Mouse (Mus musculus) midbrain, embryonic 12.5 days (tissue): ENCODE measurements around the gene Fuz. TPM values are rescaled to one million over a fixed set of nuclear protein-coding genes. Genes with fewer than 3 reads are reported as not detected.

ENCODE experiments used
- ATAC-seq: fragments of 200-750 bp; cut with Nextera tagmentation; 2 replicates; pipeline ENCODE4 v1.8.0; 2017; ENCODE audit warnings: low read depth, moderate TSS enrichment, moderate library complexity; ENCODE audit not compliant: low FRiP score
- H3K27ac ChIP-seq: fragments of 300-500 bp; sonication (generic); replicated peaks from 2 replicates; pipeline ENCODE4 v1.5.1; 2016; ENCODE audit warnings: mild to moderate bottlenecking
- H3K27me3 ChIP-seq: fragments of 300-500 bp; sonication (generic); 2 replicates; pipeline ENCODE4 v1.6.1; 2016; ENCODE audit warnings: mild to moderate bottlenecking
- H3K36me3 ChIP-seq: fragments of 300-500 bp; sonication (generic); 2 replicates; pipeline ENCODE4 v1.6.1; 2016
- H3K4me1 ChIP-seq: fragments of 300-500 bp; sonication (generic); 2 replicates; pipeline ENCODE4 v1.6.1; 2016
- H3K4me2 ChIP-seq: fragments of 300-500 bp; sonication (generic); replicated peaks from 2 replicates; pipeline ENCODE4 v1.6.1; 2016; ENCODE audit warnings: mild to moderate bottlenecking, moderate library complexity
- H3K4me3 ChIP-seq: fragments of 300-500 bp; sonication (generic); 2 replicates; pipeline ENCODE4 v1.5.1; 2016; ENCODE audit warnings: mild to moderate bottlenecking
- H3K9ac ChIP-seq: fragments of 300-500 bp; sonication (generic); replicated peaks from 2 replicates; pipeline ENCODE4 v1.6.1; 2016; ENCODE audit warnings: mild to moderate bottlenecking, moderate library complexity
- H3K9me3 ChIP-seq: fragments of 300-500 bp; sonication (generic); 2 replicates; pipeline ENCODE4 v1.6.1; 2016; ENCODE audit warnings: mild to moderate bottlenecking
- WGBS: fragments of 180-500 bp; shearing (Covaris S2); methylation state at CpG from one replicate; pipeline ENCODE4 v1.1.7; 2016; 5-methylcytosine and 5-hydroxymethylcytosine counted together
- polyA plus RNA-seq: library from polyadenylated mRNA; unstranded; fragments of >200 nt; fragmentation: Nextera tagmentation; extraction: Ambion mirVana; gene quantifications from 2 replicates; pipeline ENCODE4 v1.2.1, GENCODE M21; 2016

Fuz gene
- polyA plus RNA-seq, 1 experiment from 2014 or later: 25.8 TPM

DNA sequence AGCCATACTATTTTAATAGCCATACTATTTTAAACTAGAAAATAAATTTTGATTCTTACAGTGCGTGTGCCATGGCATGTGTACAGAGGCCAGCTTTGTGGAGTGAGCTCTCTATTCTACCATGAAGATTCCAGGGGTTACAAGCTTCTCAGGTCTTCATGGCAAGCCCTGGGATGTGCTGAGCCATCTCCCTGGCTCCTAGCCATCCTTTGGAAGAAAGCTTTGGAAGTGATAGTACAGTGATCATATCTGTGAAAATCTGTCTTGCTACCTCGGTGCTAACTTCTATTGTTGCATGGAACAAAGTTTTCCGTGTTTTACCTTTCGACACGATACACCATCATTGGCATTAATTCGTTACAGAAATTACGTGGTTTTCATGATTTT, 680 bp upstream of the Fuz start:
- 34% methylated on average over 7 of the region's 7 CpGs for WGBS
- H3K36me3 ChIP-seq: peaks cover 24% of the 10 kb centered on the region
- 0 out of 2 replicates have a peak overlapping the region, but pooled peaks have one; percentile 28 for H3K9ac ChIP-seq
- H3K4me1 ChIP-seq: peaks cover 66% of the 10 kb centered on the region
- peak overlapping the region; percentile 84 for H3K4me2 ChIP-seq
- H3K9me3 ChIP-seq: no peaks in the 10 kb centered on the region
- H3K27ac ChIP-seq: peak overlapping the region; percentile 95
- H3K27me3 ChIP-seq: no peaks in the 10 kb centered on the region
- peak overlapping the region; percentile 66 for H3K4me3 ChIP-seq
- no peak for ATAC-seq

DNA sequence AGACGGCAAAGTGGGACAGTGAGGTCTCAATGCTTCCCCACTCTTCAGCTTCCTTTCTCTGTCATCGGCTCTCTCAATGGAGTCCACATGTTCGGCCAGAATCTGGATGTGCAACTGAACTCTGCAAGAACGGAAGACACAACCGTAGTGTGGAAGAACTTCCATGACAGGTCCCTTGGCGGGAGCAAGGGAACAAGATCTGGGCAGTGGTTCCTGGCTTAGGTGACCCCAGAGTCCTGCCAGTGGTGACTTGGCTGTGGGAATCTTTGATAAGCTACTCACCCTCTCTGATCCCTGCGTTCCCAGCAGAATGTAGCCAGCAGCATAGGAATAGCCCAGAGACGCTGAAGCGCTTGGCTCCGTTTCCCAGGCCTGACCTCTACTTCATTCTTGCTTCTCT, 620 bp downstream of the Fuz start:
- no peaks in the 10 kb centered on the region for H3K27me3 ChIP-seq
- H3K27ac ChIP-seq: peak overlapping the region; percentile 95
- H3K9ac ChIP-seq: peak overlapping the region; percentile 79
- WGBS: 29% methylated on average over 10 of the region's 10 CpGs
- peak overlapping the region; percentile 66 for H3K4me3 ChIP-seq
- ATAC-seq: no peak
- H3K4me1 ChIP-seq: peaks cover 64% of the 10 kb centered on the region
- no peaks in the 10 kb centered on the region for H3K9me3 ChIP-seq
- peak overlapping the region; percentile 84 for H3K4me2 ChIP-seq
- peaks cover 24% of the 10 kb centered on the region for H3K36me3 ChIP-seq

DNA sequence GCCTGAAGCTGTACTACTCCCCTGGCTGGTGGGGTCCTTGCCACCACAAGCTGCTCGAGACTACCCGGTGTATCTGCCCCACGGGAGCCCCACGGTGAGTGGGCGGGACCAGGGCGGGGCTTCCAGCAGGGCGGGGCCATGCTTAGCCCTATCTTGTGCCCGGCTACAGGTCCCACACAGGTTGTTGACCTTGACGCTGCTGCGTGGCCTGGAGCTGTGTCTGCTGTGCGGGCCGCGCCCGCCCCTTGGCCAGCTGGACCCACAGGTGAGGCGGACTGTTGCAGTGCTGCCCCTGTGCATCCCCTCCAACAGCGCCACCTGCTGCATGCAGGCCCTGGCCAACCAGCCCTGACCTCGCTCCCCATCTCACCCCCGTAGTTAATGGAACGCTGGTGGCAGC, 2.7 kb downstream of the Fuz start:
- Histone ChIP-seq H3K4me3 (0 out of 2 replicates have a peak overlapping the region, but pooled peaks have one; percentile 4), H3K9me3 (no peaks in the 10 kb centered on the region), H3K27ac (no peak overlapping the region), H3K27me3 (no peaks in the 10 kb centered on the region), H3K4me2 (peak overlapping the region; percentile 17), H3K9ac (no peak overlapping the region), H3K4me1 (peaks cover 59% of the 10 kb centered on the region), H3K36me3 (peaks cover 39% of the 10 kb centered on the region)
- WGBS: 31% methylated on average over 19 of the region's 19 CpGs
- no peak for ATAC-seq

DNA sequence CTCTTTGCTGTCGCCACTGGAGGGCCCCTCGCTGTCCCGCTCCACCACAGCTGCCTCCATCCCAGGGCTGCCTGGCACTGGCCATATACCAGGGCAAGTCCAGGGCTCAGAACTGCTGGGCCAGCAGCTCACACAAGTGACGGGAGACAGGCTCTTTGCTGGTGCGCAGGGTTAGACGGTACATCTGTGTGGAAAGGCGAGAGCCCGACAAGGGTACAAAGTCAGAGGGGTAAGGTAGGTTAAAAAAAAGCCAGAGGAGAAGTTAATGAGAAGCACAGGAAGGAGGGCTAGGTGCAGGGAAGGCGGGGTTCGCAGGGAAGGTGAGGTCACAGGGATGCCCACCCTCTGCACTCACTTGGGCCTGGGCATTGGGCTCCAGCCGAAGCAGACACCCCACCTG, 4.8 kb downstream of the Fuz start:
- Histone ChIP-seq H3K36me3 (peaks cover 60% of the 10 kb centered on the region), H3K27me3 (no peaks in the 10 kb centered on the region), H3K9ac (no peak overlapping the region), H3K4me3 (no peak overlapping the region), H3K4me1 (peaks cover 43% of the 10 kb centered on the region), H3K4me2 (no peak overlapping the region), H3K9me3 (no peaks in the 10 kb centered on the region), H3K27ac (0 out of 2 replicates have a peak overlapping the region, but pooled peaks have one; percentile 27)
- no peak for ATAC-seq
- WGBS: 90% methylated on average over 11 of the region's 11 CpGs

DNA sequence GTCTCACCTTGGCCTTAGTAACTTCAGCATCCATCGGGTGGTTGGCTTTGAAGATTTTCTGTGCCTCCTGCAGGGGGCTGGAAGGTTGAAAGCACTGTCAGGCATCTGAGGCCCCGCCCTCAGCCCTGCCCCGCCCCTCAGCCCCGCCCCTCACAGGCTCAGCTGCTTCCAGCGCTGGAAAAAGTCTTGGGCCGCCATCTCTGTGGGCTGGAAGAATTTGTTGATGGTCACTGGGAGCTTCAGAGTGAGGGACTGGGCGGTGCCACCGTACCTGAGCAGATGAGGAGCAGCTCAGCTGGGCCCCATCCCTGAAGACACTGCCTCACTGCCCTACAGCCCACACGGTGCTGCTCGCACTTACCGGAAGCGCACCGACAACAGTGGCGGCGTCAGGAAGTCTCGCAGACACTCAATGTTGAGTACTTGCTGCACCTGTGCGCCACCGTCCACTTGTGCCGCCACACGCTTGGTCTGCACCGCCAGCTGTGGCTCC, 5.4 kb downstream of the Fuz start:
- Histone ChIP-seq H3K9me3 (no peaks in the 10 kb centered on the region), H3K9ac (peak overlapping the region; percentile 39), H3K27ac (peak overlapping the region; percentile 27; the same call in 1 of the 2 replicates), H3K27me3 (no peaks in the 10 kb centered on the region), H3K4me2 (peak overlapping the region; percentile 48), H3K36me3 (peaks cover 66% of the 10 kb centered on the region), H3K4me1 (peaks cover 41% of the 10 kb centered on the region), H3K4me3 (peak overlapping the region; percentile 22)
- ATAC-seq: peak; percentile 28; the same call in 1 of the 2 replicates
- WGBS: 12% methylated on average over 21 of the region's 21 CpGs

DNA sequence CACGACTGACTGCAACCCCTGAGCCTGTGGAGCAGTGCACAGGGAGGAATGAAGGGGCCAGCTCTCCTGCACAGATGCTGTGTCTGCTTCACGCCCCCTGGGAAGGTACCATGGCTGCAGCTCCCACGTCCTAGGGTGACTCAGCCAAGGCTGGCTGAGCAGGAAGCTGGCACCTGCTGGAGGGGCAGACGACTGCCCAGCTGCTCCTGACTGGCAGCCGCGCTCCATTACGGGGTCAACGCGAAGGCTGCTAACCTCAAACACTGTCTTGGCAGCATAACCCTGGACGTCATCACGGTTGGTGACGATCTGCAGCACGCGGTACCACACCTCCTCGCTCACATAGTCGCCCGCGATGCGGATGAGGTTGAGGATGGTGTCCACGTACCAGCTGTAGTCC, 9.6 kb downstream of the Fuz start:
- H3K9ac ChIP-seq: no peak overlapping the region
- peaks cover 90% of the 10 kb centered on the region for H3K36me3 ChIP-seq
- H3K27me3 ChIP-seq: no peaks in the 10 kb centered on the region
- H3K4me1 ChIP-seq: peaks cover 14% of the 10 kb centered on the region
- 95% methylated on average over 20 of the region's 20 CpGs for WGBS
- ATAC-seq: no peak
- no peak overlapping the region for H3K4me2 ChIP-seq
- no peak overlapping the region for H3K4me3 ChIP-seq
- no peak overlapping the region for H3K27ac ChIP-seq
- H3K9me3 ChIP-seq: no peaks in the 10 kb centered on the region

DNA sequence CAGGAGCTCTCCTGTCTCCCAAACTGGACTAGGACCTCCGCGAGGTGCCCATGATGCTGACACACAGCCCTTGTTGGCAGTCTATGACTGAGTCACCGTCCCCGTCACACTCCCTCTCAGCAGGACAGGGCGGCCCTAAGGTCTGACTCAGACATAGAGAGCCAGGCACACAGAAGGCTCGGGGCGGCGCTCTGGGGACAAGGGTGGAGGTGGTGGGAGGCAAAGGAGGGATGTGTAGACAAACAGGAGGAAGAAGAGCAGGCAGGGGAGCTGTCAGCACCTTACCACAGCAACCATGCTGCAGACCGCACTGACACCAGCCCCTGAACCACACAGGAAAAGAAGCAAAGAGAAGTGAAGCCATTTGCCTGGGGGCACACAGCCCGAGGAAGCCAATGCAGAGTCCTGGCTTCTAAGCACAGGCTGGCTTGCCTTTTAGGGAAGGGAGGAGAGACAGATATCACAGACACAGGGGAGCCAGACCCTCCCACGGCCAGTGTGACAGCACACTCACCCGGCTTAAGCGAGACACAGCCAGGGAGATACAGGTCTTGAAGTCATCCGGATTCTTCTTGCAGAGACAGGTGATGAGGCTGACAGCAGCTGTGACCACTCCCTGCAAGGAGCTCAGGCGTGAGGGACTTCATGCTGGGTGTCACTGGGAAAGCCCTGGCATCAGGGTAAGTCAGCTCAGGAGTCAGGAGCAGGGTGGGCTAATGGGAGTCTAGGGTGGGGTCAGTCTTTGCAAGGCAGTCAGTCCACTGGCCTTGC, 13.0 kb downstream of the Fuz start:
- Histone ChIP-seq H3K4me1 (no peaks in the 10 kb centered on the region), H3K4me3 (no peak overlapping the region), H3K4me2 (no peak overlapping the region), H3K9me3 (no peaks in the 10 kb centered on the region), H3K27ac (no peak overlapping the region), H3K36me3 (peaks cover 100% of the 10 kb centered on the region), H3K9ac (no peak overlapping the region), H3K27me3 (no peaks in the 10 kb centered on the region)
- ATAC-seq: no peak
- 93% methylated on average over 15 of the region's 15 CpGs for WGBS

DNA sequence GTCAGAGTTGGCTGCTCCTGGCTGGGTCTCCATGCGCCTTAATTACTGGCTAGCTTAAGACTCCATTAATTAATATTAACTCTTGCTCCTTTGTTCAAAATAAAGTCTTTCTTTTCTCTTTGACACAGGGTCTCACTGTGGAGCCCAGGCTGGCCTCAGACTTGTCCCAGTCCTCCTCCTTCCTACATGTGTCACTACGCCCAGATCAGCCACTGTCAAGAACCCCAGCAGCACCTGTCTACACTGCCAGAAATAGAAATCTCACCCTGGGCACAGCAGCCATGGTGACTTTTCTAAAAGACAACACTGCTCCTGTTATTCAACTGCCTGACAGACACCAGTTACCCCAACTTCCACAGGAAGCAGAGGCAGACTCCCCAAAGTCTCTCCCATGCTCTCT, 18.5 kb downstream of the Fuz start:
- no peaks in the 10 kb centered on the region for H3K9me3 ChIP-seq
- H3K4me1 ChIP-seq: no peaks in the 10 kb centered on the region; the same call in 1 of the 2 replicates
- H3K4me3 ChIP-seq: no peak overlapping the region
- peaks cover 74% of the 10 kb centered on the region for H3K36me3 ChIP-seq
- ATAC-seq: no peak
- H3K27me3 ChIP-seq: no peaks in the 10 kb centered on the region
- WGBS: 93% methylated on average over 2 of the region's 2 CpGs
- no peak overlapping the region for H3K4me2 ChIP-seq
- H3K27ac ChIP-seq: no peak overlapping the region
- no peak overlapping the region for H3K9ac ChIP-seq

DNA sequence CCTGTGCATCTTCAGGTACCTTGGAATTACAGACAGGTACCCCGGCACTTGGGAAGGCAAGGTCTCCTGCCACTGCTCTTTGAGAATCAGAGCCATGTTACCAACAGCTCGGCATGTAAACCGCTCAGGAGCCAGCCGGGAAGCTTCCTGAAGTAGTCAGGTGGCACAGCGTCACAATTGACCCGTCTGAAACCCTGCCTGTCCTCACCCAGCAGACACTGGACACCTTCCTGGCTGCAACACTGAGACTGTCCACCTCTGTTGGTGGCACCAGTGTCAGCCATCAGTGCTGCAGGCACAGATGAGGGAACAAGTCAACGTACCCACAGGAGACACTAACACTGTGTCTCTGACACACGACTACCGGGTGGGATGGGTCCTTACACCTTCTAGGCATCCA, 19.4 kb downstream of the Fuz start:
- Histone ChIP-seq H3K4me2 (no peak overlapping the region), H3K4me1 (no peaks in the 10 kb centered on the region; the same call in 1 of the 2 replicates), H3K4me3 (no peak overlapping the region), H3K9me3 (no peaks in the 10 kb centered on the region), H3K27me3 (no peaks in the 10 kb centered on the region), H3K9ac (no peak overlapping the region), H3K27ac (no peak overlapping the region), H3K36me3 (peaks cover 70% of the 10 kb centered on the region)
- ATAC-seq: no peak
- WGBS: 95% methylated on average over 9 of the region's 9 CpGs

DNA sequence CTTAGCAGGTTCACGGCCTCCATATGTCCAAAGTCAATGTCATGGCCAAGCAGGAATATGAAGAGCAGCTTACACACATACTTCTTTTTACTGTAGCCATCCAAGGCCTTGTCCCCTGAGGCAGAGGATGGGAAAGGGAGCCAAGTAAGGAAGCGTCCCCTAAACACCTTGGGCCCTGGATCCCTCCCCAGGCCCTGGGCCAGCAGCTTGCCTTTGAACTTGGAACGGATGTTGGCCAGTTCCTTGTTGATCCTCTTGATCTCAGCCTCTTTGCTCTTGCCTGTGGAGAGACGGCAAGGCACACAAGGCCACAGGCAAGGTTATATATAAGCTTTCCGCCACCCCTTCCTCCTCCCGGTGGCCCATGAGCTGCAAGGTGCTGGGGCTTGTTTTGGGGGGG, 20.3 kb downstream of the Fuz start:
- Histone ChIP-seq H3K27me3 (no peaks in the 10 kb centered on the region), H3K27ac (no peak overlapping the region), H3K36me3 (peaks cover 62% of the 10 kb centered on the region), H3K4me1 (no peaks in the 10 kb centered on the region; the same call in 1 of the 2 replicates), H3K9me3 (no peaks in the 10 kb centered on the region), H3K4me3 (no peak overlapping the region), H3K9ac (no peak overlapping the region), H3K4me2 (no peak overlapping the region)
- no peak for ATAC-seq
- WGBS: 86% methylated on average over 6 of the region's 6 CpGs

DNA sequence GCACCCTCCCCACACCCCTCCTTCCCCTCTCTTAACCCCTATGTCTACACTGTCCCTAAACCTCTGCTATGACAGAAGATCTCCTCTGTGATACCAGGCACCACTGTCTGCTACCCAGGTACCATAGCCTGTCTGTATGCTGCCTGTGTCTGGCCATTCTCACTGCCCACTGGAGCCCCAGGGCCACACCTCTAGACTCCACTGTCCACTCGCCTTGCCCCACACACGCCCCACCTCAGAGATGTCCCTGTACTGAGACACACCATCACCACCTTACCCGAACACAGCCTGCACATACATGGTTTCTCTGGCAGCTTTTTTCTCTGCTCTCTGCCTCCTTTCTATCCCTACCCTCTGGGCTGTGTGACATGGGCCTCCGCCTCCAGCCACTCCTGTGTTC, 21.0 kb downstream of the Fuz start:
- Histone ChIP-seq H3K27ac (no peak overlapping the region), H3K4me1 (no peaks in the 10 kb centered on the region; the same call in 1 of the 2 replicates), H3K4me3 (no peak overlapping the region), H3K9ac (no peak overlapping the region), H3K36me3 (peaks cover 59% of the 10 kb centered on the region), H3K27me3 (no peaks in the 10 kb centered on the region), H3K4me2 (no peak overlapping the region), H3K9me3 (no peaks in the 10 kb centered on the region)
- no peak for ATAC-seq
- 91% methylated on average over 4 of the region's 4 CpGs for WGBS

DNA sequence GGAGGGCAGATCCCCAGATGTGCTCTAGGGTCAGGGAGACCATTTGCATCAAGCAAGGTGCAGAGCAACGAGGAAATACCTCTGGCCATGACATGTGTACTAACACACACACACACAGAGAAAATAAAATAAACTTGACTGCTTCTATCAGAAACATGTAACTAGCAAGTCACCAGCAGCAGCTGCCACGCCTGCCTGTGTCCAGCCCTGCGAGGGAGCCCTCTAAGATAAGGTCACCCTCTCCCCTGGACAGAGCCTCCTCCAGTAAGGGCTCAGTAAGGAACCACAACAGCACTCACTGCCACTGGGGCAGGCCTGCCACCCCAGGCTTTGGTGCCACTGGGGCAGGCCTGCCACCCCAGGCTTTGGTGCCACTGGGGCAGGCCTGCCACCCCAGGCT, 22.3 kb downstream of the Fuz start:
- 94% methylated on average over 3 of the region's 3 CpGs for WGBS
- H3K9ac ChIP-seq: no peak overlapping the region
- H3K4me3 ChIP-seq: no peak overlapping the region
- no peaks in the 10 kb centered on the region for H3K27me3 ChIP-seq
- H3K36me3 ChIP-seq: peaks cover 56% of the 10 kb centered on the region
- no peak overlapping the region for H3K4me2 ChIP-seq
- no peak overlapping the region for H3K27ac ChIP-seq
- no peaks in the 10 kb centered on the region; the same call in 1 of the 2 replicates for H3K4me1 ChIP-seq
- no peaks in the 10 kb centered on the region for H3K9me3 ChIP-seq
- ATAC-seq: no peak
